ENCODE assay signal across 14 mouse cellular contexts in the genomic region with DNA sequence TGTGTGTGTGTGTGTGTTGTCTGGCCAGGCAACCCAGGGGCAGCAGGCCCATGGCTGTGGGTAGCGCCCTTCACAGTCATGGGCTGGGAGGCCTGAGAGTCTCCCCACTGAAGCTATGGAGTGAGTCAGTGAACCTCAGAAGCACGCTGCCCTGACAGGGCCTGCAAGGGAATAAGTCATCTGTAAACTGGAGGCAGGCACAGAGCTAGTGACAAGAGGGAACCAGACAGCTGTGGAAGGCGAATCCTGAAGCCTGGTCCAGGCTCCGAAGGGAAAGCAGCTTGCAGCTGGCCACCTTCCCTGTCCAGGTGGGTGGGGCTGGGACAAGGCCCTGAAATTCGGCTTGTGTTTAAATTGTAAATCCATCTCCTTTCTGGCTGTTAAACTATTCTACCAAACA. TPM values are rescaled to one million over a fixed set of nuclear protein-coding genes. Genes with fewer than 3 reads are reported as not detected.
DNase-seq lines count a peak whose midpoint lies in the region; ATAC-seq and TF ChIP-seq lines count a peak whose summit lies in the region.
"Had no signal": no experiment of that assay in that cellular context is flagged by ENCODE, and none has a peak within 500 bp of the region (broad histone marks: within the 10 kb centered on the region; RNA-seq: fewer than 3 reads in every experiment).

No protein-coding gene starts in this region.

- ATAC-seq in Patski: peak; percentile 12

- POLR2A ChIA-PET in Patski (lab: Charles Lee): interaction anchor here (1.2 kb wide), 1 partner anchor 22 kb away, joined by 3 read pairs; no protein-coding TSS in a partner anchor

- no peak overlapping the region for H3ac ChIP-seq in myocyte (ENCODE audit: control insufficient read depth, insufficient read length)

- intact Hi-C loops in heart, postnatal 36 days (cut with DNase I): loop anchor here (5.0 kb wide), 2 partner anchors 141 to 226 kb away; a partner anchor contains a TSS

- no peak for TF ChIP-seq POLR2A in myocyte (IDR thresholded peaks at IDR 0.05; ENCODE audit: insufficient read length, low read depth)

- H3K4me1 ChIP-seq in heart, embryonic 10.5 days: peaks cover 64% of the 10 kb centered on the region

- TF ChIP-seq CTCF in Patski (IDR thresholded peaks at IDR 0.05): no peak

- in situ Hi-C loops in Patski (cut with MboI; ENCODE audit: low pct_unique_long_range_greater_than_20kb): no loop called here

- DNase-seq in heart, embryonic 10.5 days (ENCODE audit: low spot score): no peak
- no peak for DNase-seq in heart, postnatal 36 days
- DNase-seq in layer of hippocampus, adult 9-11 months: peak; percentile 29
- no peak for DNase-seq in layer of hippocampus, postnatal 10 days (ENCODE audit: low spot score in 2 of 2)
- DNase-seq in Patski (ENCODE audit: low read depth, low spot score): no peak
- DNase-seq in right cerebral cortex, adult 2 months (ENCODE audit: low spot score in 2 of 2): no peak
- DNase-seq in ovary, postnatal 10 days (ENCODE audit: low spot score): no peak
- DNase-seq: cerebellum, adult 9-10 months; embryo, embryonic 11 days; kidney, postnatal 10 days; liver had no signal

- no peaks in the 10 kb centered on the region for H3K36me3 ChIP-seq in heart, embryonic 10.5 days
- no peaks in the 10 kb centered on the region for H3K36me3 ChIP-seq in myocyte (ENCODE audit: control insufficient read depth, insufficient read depth)
- H3K36me3 ChIP-seq: lung, embryonic 15.5 days had no signal

- H3K9me3 ChIP-seq in heart, embryonic 10.5 days: no peaks in the 10 kb centered on the region
- H3K9me3 ChIP-seq: lung, embryonic 15.5 days had no signal

- H3K4me2 ChIP-seq in myocyte (ENCODE audit: low read depth): no peak overlapping the region

- H3K79me2 ChIP-seq in myocyte (ENCODE audit: control insufficient read depth, insufficient read depth): no peaks in the 10 kb centered on the region

- no peaks in the 10 kb centered on the region for H3K27me3 ChIP-seq in heart, embryonic 10.5 days (ENCODE audit: insufficient read depth, poor library complexity, severe bottlenecking)
- no peaks in the 10 kb centered on the region for H3K27me3 ChIP-seq in Patski
- no peaks in the 10 kb centered on the region for H3K27me3 ChIP-seq in myocyte (ENCODE audit: control insufficient read depth, insufficient read depth, insufficient read length)
- H3K27me3 ChIP-seq: lung, embryonic 15.5 days had no signal

- no peak overlapping the region for H3K4me3 ChIP-seq in heart, embryonic 10.5 days
- H3K4me3 ChIP-seq in myocyte: no peak overlapping the region
- H3K4me3 ChIP-seq: lung, embryonic 15.5 days had no signal

- 73% methylated on average over 5 of the region's 5 CpGs for WGBS in heart, embryonic 10.5 days

- CTCF ChIA-PET in Patski (lab: Charles Lee): interaction anchor here (1.3 to 1.4 kb wide), 2 partner anchors 24 to 53 kb away, joined by 3 to 4 read pairs; no protein-coding TSS in a partner anchor

- H3K27ac ChIP-seq in heart, embryonic 10.5 days: peak overlapping the region; percentile 77
- H3K27ac ChIP-seq: lung, embryonic 15.5 days had no signal

TF ChIP-seq in myocyte, 11 proteins besides CTCF, POLR2A, EP300 and RAD21:
- TF ChIP-seq TCF3 (IDR thresholded peaks at IDR 0.05; ENCODE audit: insufficient read length, low read depth): no peak
- no peak for TF ChIP-seq E2F4 (IDR thresholded peaks at IDR 0.05; ENCODE audit: insufficient read depth)
- TF ChIP-seq MYOD1 (IDR thresholded peaks at IDR 0.05; ENCODE audit: control insufficient read depth in 1 of 3, insufficient read length in 2 of 3, low read depth in 2 of 3): peak in 2 of 3 experiments; percentile 22 to 25
- no peak for TF ChIP-seq USF1 (IDR thresholded peaks at IDR 0.05; ENCODE audit: low read depth)
- no peak for TF ChIP-seq CEBPB (IDR thresholded peaks at IDR 0.05; ENCODE audit: insufficient read depth, poor library complexity, severe bottlenecking)
- no peak for TF ChIP-seq POLR2AphosphoS2 (IDR thresholded peaks at IDR 0.05; ENCODE audit: insufficient read length, low read depth)

RNA-seq across cellular contexts. Expression of a gene that starts 2.2 kb away (rescaled TPM):
- 10.5 and 11.1 TPM in 2 replicates for polyA plus RNA-seq in heart, embryonic 10.5 days (2016; fragmentation: Nextera tagmentation; extraction: Ambion mirVana)
- 1 to 10 TPM; 9.5 to 9.7 TPM for total RNA-seq in heart, postnatal 36 days (2021)
- total RNA-seq in layer of hippocampus, postnatal 10 days (2021): 10 to 100 TPM; 20.9 to 23.3 TPM
- polyA plus RNA-seq in Patski (2021): 11.6 TPM
- 9.6 TPM for polyA plus RNA-seq in myocyte (2012; fragmentation: generic; extraction: Trizol)

RNA-seq across cellular contexts. Expression of a gene that starts 33.0 kb away (rescaled TPM):
- not detected in 2 replicates for polyA plus RNA-seq in heart, embryonic 10.5 days (2016; fragmentation: Nextera tagmentation; extraction: Ambion mirVana)
- under 1 TPM; 0.60 to 0.86 TPM for total RNA-seq in heart, postnatal 36 days (2021)
- total RNA-seq in layer of hippocampus, postnatal 10 days (2021): 10 to 100 TPM; 57.8 to 65.0 TPM
- polyA plus RNA-seq in Patski (2021) (0.13 TPM), myocyte (2012; fragmentation: generic; extraction: Trizol) (1.0 TPM)
- total RNA-seq: neutrophil, adult 5-6 weeks had no signal

RNA-seq across cellular contexts. Expression of a gene that starts 33.3 kb away (rescaled TPM):
- polyA plus RNA-seq in heart, embryonic 10.5 days (2016; fragmentation: Nextera tagmentation; extraction: Ambion mirVana): 4.5 TPM in 2 replicates
- 10 to 100 TPM; 17.0 to 22.3 TPM for total RNA-seq in heart, postnatal 36 days (2021)
- total RNA-seq in layer of hippocampus, postnatal 10 days (2021): 1 to 10 TPM; 4.3 TPM
- 4.6 TPM for polyA plus RNA-seq in Patski (2021)
- polyA plus RNA-seq in myocyte (2012; fragmentation: generic; extraction: Trizol): 7.9 TPM
